In genomic region chr13:107246956-107247751, GRCm38 (mm10) we compare ENCODE assay signal across 9 mouse cellular contexts.
DNase-seq lines count a peak whose midpoint lies in the region; ATAC-seq and TF ChIP-seq lines count a peak whose summit lies in the region.
"Had no signal": no experiment of that assay in that cellular context is flagged by ENCODE, and none has a peak within 500 bp of the region (broad histone marks: within the 10 kb centered on the region; RNA-seq: fewer than 3 reads in every experiment).

No protein-coding gene starts in this region.

- no peak; the same call in 1 of the 2 replicates for ATAC-seq in lung, embryonic 14.5 days (ENCODE audit: insufficient read depth)
- ATAC-seq: activated CD4-positive, CD25-positive, alpha-beta regulatory T cell, adult 4 months had no signal

- H3K27me3 ChIP-seq in lung, embryonic 14.5 days (ENCODE audit: insufficient read depth, low read length): no peaks in the 10 kb centered on the region
- no peaks in the 10 kb centered on the region; the same call in 1 of the 2 replicates for H3K27me3 ChIP-seq in cerebellum, adult 2 months (ENCODE audit: control insufficient read depth, insufficient read depth, low read length)

- H3K9ac ChIP-seq in lung, embryonic 14.5 days: no peak overlapping the region

- H3K4me3 ChIP-seq in lung, embryonic 14.5 days (ENCODE audit: low read depth, low read length): no peak overlapping the region
- H3K4me3 ChIP-seq in lung, adult 2 months (replicated peaks; ENCODE audit: extremely low read depth, low read depth, low read length): no peak overlapping the region
- no peak overlapping the region for H3K4me3 ChIP-seq in cerebellum, adult 2 months (replicated peaks; ENCODE audit: insufficient read depth, low read depth, low read length)

- TF ChIP-seq POLR2A in lung, adult 2 months (IDR thresholded peaks at IDR 0.05; ENCODE audit: borderline replicate concordance, extremely low read depth, low read depth, low read length): no peak
- TF ChIP-seq POLR2A in cerebellum, adult 2 months (IDR thresholded peaks at IDR 0.05; ENCODE audit: borderline replicate concordance, insufficient read depth, low read length): no peak

- peak; percentile 9 to 19 for DNase-seq in cerebellum, postnatal 25 days
- no peak for DNase-seq in cerebellum, adult 9-10 months
- no peak for DNase-seq in lung, embryonic 14.5 days
- no peak for DNase-seq in lung, adult 2 months
- peak; percentile 13 to 28 for DNase-seq in layer of hippocampus, postnatal 14 days (ENCODE audit: low spot score in 2 of 2)
- DNase-seq in retina, embryonic 14.5 days (ENCODE audit: low spot score): peak; percentile 63
- DNase-seq in cerebellum, adult 2 months: no peak
- no peak for DNase-seq in urinary bladder, postnatal 10 days (ENCODE audit: low spot score)

- 29% methylated on average over 17 of the region's 17 CpGs for WGBS in lung, embryonic 14.5 days
- 32% methylated on average over 17 of the region's 17 CpGs for WGBS in lung, adult 2 months
- 31% methylated on average over 17 of the region's 17 CpGs for WGBS in cerebellum, adult 2 months

- no peaks in the 10 kb centered on the region for H3K9me3 ChIP-seq in lung, embryonic 14.5 days (ENCODE audit: low read depth, low read length)

- no peaks in the 10 kb centered on the region for H3K36me3 ChIP-seq in lung, embryonic 14.5 days (ENCODE audit: insufficient read depth)

- peak overlapping the region; percentile 35 for H3K4me2 ChIP-seq in lung, embryonic 14.5 days

- no peak for TF ChIP-seq CTCF in lung, embryonic 14.5 days (IDR thresholded peaks at IDR 0.05; ENCODE audit: low read depth)
- no peak for TF ChIP-seq CTCF in lung, adult 2 months (IDR thresholded peaks at IDR 0.05; ENCODE audit: insufficient read depth, low read length)
- TF ChIP-seq CTCF in cerebellum, adult 2 months (IDR thresholded peaks at IDR 0.05; ENCODE audit: borderline replicate concordance, insufficient read depth, low read depth, low read length): no peak

- H3K4me1 ChIP-seq in lung, embryonic 14.5 days (ENCODE audit: insufficient read depth): 0 out of 2 replicates have a peak, but pooled peaks cover 2% of the 10 kb centered on the region
- H3K4me1 ChIP-seq in lung, adult 2 months (ENCODE audit: control insufficient read depth, insufficient read depth, low read length): no peaks in the 10 kb centered on the region
- no peaks in the 10 kb centered on the region for H3K4me1 ChIP-seq in cerebellum, adult 2 months (ENCODE audit: control insufficient read depth, insufficient read depth, low read length)

- H3K27ac ChIP-seq in lung, embryonic 14.5 days (ENCODE audit: low read depth): no peak overlapping the region
- no peak overlapping the region for H3K27ac ChIP-seq in cerebellum, adult 2 months (ENCODE audit: insufficient read depth, low read length)

Comparison
In these comparisons a context has a peak if more than half of its experiments do, and no peak if none do; other contexts are left out.
1. DNase-seq: peak in cerebellum, postnatal 25 days (2 of 2), layer of hippocampus, postnatal 14 days (2 of 2) and retina, embryonic 14.5 days (single experiment); none in cerebellum, adult 9-10 months (single experiment), lung, embryonic 14.5 days (single experiment), lung, adult 2 months (single experiment), cerebellum, adult 2 months (0 of 2) and urinary bladder, postnatal 10 days (single experiment).